Mouse (Mus musculus) cerebellum, adult 2 months (tissue): ENCODE results near the gene Lrrn4. TPM values are rescaled to one million over a fixed set of nuclear protein-coding genes. Genes with fewer than 3 reads are reported as not detected.

Experiments used
- DNase-seq, 2 experiments: peaks; one replicate each; pipeline ENCODE4 v3.0.0; 2021
- H3K27ac ChIP-seq: fragments of 200-500 bp; 2 replicates; pipeline ENCODE4 v1.5.1; 2012; ENCODE audit warnings: low read length, control low read depth, inconsistent platforms; ENCODE audit not compliant: insufficient read depth
- H3K27me3 ChIP-seq: fragments of 200-500 bp; 2 replicates; pipeline ENCODE4 v1.6.1; 2012; ENCODE audit warnings: inconsistent platforms, mild to moderate bottlenecking, low read length, moderate library complexity; ENCODE audit not compliant: control insufficient read depth, insufficient read depth
- H3K4me1 ChIP-seq: fragments of 200-500 bp; 2 replicates; pipeline ENCODE4 v1.6.1; 2011; ENCODE audit warnings: low read length; ENCODE audit not compliant: control insufficient read depth, insufficient read depth
- H3K4me3 ChIP-seq: fragments of 200-500 bp; replicated peaks from 2 replicates; pipeline ENCODE3; 2011; ENCODE audit warnings: mild to moderate bottlenecking, low read depth, low read length, control low read depth; ENCODE audit not compliant: insufficient read depth
- CTCF ChIP-seq: fragments of 200-500 bp; IDR thresholded peaks from 2 replicates; pipeline ENCODE4 v1.5.1; 2011; ENCODE audit warnings: low read depth, mild to moderate bottlenecking, control low read depth, low read length, moderate library complexity, borderline replicate concordance; ENCODE audit not compliant: insufficient read depth
- POLR2A ChIP-seq: fragments of 200-500 bp; IDR thresholded peaks from 2 replicates; pipeline ENCODE4 v1.6.1; 2011; ENCODE audit warnings: low read length, control low read depth, borderline replicate concordance; ENCODE audit not compliant: insufficient read depth
- WGBS: fragments of 180-500 bp; shearing (Covaris S2); methylation state at CpG from one replicate; pipeline ENCODE4 v1.1.7; 2018; 5-methylcytosine and 5-hydroxymethylcytosine counted together
- polyA plus RNA-seq: library from polyadenylated mRNA; depleted of rRNA; stranded (reverse); fragments of >200 nt; gene quantifications from 2 replicates; pipeline ENCODE4 v1.2.3, GENCODE M21; 2012; rRNA removed

Gene Lrrn4
- polyA plus RNA-seq, 1 experiment = 0.23 TPM

DNA sequence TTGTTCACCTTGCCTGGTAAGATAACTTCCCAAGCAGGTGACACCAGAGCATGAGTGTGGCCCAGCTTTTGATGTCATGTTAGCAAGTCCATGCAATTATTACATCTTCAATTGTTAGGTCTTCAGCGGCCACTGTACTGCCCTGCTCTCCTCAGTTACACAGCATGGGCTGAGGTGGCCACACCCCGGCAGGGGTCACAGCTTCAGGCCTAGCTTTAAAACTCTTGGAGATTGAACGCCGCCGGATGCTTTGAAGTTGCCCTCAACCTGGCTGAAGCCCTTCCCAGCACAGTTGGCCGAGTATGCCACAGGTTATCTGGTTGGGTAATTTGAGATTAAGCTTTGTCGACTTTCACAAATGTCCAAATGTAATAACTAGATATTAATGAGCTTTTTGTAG lies 33.1 kb downstream of the Lrrn4 start:
- H3K4me3 ChIP-seq = peak overlapping the region; percentile 77
- DNase-seq = peak; percentile 11 to 15
- 0 out of 2 replicates have a peak, but pooled peaks cover 5% of the 10 kb centered on the region for H3K4me1 ChIP-seq
- H3K27ac ChIP-seq = no peak overlapping the region
- WGBS = 26% methylated on average over 7 of the region's 7 CpGs
- TF ChIP-seq CTCF = no peak
- no peak for TF ChIP-seq POLR2A
- no peaks in the 10 kb centered on the region for H3K27me3 ChIP-seq

DNA sequence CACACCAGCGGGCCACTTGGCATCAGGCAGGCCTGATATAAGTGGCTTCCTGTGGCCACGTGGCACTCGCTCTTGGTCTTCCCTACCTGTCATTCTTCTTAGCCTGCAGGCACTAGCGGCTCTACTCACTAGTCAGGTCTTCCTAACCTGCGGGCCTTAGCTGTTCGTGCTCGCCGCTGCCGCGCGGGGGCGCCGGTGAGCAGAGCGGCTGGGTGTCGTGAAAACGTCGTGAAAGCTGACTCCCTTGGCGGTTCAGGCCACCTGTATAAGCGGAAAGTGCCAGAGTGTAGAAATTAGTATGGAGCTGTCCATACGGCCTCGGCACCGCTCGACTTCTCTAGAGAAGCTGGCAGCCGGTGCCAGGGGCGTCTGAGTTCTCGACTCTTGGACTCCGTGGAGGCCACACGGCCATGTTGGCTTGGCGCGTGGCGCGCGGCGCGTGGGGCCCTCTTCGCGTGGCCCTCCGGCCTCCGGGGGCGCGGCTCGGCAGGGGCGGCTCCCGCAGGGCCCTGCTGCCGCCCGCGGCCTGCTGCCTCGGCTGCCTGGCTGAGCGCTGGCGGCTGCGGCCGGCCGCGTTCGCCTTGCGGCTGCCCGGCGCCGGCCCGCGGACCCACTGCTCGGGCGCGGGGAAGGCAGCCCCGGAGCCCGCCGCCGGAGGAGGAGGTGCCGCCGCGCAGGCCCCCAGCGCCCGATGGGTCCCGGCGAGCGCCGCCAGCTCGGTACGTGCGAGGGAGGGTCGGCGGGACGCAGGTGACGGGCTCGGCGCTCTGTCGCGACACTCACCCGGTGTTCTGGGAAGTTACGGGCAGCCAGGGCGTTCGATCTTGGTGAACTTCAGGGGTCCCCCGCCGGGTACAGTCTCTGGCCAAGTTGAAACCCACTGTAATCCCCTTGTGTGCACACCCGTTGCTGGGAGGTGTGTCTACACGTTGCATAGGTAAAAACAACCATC lies 34.0 kb downstream of the Lrrn4 start, which contains the start of gene Crls1:
Crls1 (plus strand) TSS at position 260 of the 952 bp plus-strand sequence.
- peak within 1 kb of the TSS; percentile 77 for H3K4me3 ChIP-seq
- peak; percentile 97 to 100 for DNase-seq
- peak; percentile 66; the same call in 1 of the 2 replicates for TF ChIP-seq POLR2A
- peak; percentile 91 for TF ChIP-seq CTCF
- H3K27ac ChIP-seq = no peak within 1 kb of the TSS
- H3K4me1 ChIP-seq = 0 out of 2 replicates have a peak, but pooled peaks cover 3% of the 10 kb centered on the region
- H3K27me3 ChIP-seq = no peaks in the 10 kb centered on the region
- WGBS = under 1% methylated on average over 94 of the region's 96 CpGs

DNA sequence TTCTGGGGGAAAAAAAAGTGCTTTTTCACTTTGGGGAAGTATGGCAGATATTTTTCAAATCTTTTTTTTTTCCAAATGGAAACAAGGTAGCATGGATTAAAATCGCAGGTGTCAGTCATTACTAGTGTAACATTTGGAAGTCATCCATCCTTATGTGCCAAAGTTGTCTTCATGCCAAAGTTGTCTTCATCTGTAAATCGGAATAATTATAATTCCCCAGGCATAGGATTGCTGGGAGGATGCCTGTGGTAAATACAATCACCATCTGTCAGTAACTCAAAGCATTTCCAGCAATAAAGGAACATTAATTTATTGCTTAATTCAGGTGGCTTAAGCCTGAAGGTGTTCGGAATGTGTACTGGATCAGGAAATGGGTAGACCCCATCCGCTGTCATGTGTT lies 39.6 kb downstream of the Lrrn4 start:
- TF ChIP-seq POLR2A = no peak
- TF ChIP-seq CTCF = no peak
- no peaks in the 10 kb centered on the region for H3K27me3 ChIP-seq
- H3K4me1 ChIP-seq = 0 out of 2 replicates have a peak, but pooled peaks cover under 1% of the 10 kb centered on the region
- 39% methylated on average over 4 of the region's 4 CpGs for WGBS
- peak in 1 of 2 experiments; percentile 64 for DNase-seq
- no peak overlapping the region for H3K4me3 ChIP-seq
- H3K27ac ChIP-seq = no peak overlapping the region

Other genes with a start within 250 kb of the Lrrn4 start
- gene Shld1, start 194.0 kb downstream of the Lrrn4 start, polyA plus RNA-seq = 29.5 and 29.7 TPM in 2 replicates
- 330 and 333 TPM in 2 replicates for gene Chgb, start 99.6 kb downstream of the Lrrn4 start, polyA plus RNA-seq
- 33.9 and 34.1 TPM in 2 replicates for gene Trmt6, start 64.8 kb downstream of the Lrrn4 start, polyA plus RNA-seq
- 3.4 and 3.7 TPM in 2 replicates for gene Mcm8, start 64.8 kb downstream of the Lrrn4 start, polyA plus RNA-seq
- 24.4 and 26.0 TPM in 2 replicates for gene Crls1, start 34.2 kb downstream of the Lrrn4 start, polyA plus RNA-seq
- not detected in 2 replicates for gene Fermt1, start 65.0 kb upstream of the Lrrn4 start, polyA plus RNA-seq